ENCODE assay signal across 9 mouse cellular contexts in the genomic region with DNA sequence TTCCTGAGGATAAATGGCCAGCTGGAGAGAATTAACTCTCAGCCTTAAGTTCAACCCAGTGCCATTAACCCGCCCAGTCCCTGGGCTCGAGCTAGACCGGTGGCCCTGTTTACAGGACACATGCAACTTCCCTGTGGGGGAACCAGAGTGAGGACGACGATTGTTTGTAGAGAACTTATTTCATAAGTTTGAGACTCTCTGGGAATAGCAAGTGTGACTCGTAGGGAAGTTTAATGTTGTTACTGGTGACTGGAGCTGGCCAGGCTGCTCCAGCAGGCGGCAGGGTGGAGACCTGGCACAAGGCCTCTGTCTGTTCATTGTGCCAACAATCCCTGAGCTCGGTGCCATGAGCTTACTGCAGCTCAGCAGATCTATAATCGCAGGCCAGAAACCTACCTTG.
A peak's percentile ranks its signal among the peaks of the same experiment; 100 is the strongest.
DNase-seq lines count a peak whose midpoint lies in the region; ATAC-seq and TF ChIP-seq lines count a peak whose summit lies in the region.
"Had no signal": no experiment of that assay in that cellular context is flagged by ENCODE, and none has a peak within 500 bp of the region (broad histone marks: within the 10 kb centered on the region; RNA-seq: fewer than 3 reads in every experiment).

No protein-coding gene starts in this region.

- TF ChIP-seq POLR2A in cortical plate, adult 2 months (IDR thresholded peaks at IDR 0.05; ENCODE audit: extremely low read depth, insufficient read depth, low read length) = no peak

- H3K9me3 ChIP-seq in hindbrain, embryonic 11.5 days (ENCODE audit: control insufficient read depth, low read length) = no peaks in the 10 kb centered on the region
- no peaks in the 10 kb centered on the region for H3K9me3 ChIP-seq in hindbrain, embryonic 13.5 days
- H3K9me3 ChIP-seq in heart, postnatal 0 days (replicated peaks; ENCODE audit: control insufficient read depth, low read length) = no peaks in the 10 kb centered on the region
- no peaks in the 10 kb centered on the region for H3K9me3 ChIP-seq in lung, embryonic 14.5 days (ENCODE audit: low read depth, low read length)

- POLR2A ChIA-PET in Patski (lab: Charles Lee) = interaction anchor here (0.6 kb wide), 1 partner anchor 31 kb away, joined by 3 read pairs; no protein-coding TSS in a partner anchor

- 0 out of 2 replicates have a peak overlapping the region, but pooled peaks have one; percentile 7 for H3K27ac ChIP-seq in hindbrain, embryonic 11.5 days (ENCODE audit: low read depth, low read length)
- no peak overlapping the region for H3K27ac ChIP-seq in hindbrain, embryonic 13.5 days
- H3K27ac ChIP-seq in cortical plate, adult 2 months (ENCODE audit: insufficient read depth, low read length) = no peak overlapping the region
- peak overlapping the region; percentile 41; the same call in 1 of the 2 replicates for H3K27ac ChIP-seq in heart, postnatal 0 days (ENCODE audit: low read depth)
- peak overlapping the region; percentile 34; the same call in 1 of the 2 replicates for H3K27ac ChIP-seq in lung, embryonic 14.5 days (ENCODE audit: low read depth)
- H3K27ac ChIP-seq: liver, embryonic 14.5 days had no signal

- ATAC-seq in hindbrain, embryonic 11.5 days (ENCODE audit: low FRiP score) = no peak
- ATAC-seq in hindbrain, embryonic 13.5 days (ENCODE audit: low FRiP score) = no peak
- ATAC-seq in Patski = peak; percentile 78
- ATAC-seq in heart, postnatal 0 days (ENCODE audit: insufficient read depth, low read depth) = no peak
- ATAC-seq in lung, embryonic 14.5 days (ENCODE audit: insufficient read depth) = peak; percentile 22; the same call in 1 of the 2 replicates

- in situ Hi-C loops in Patski (cut with MboI; ENCODE audit: low pct_unique_long_range_greater_than_20kb) = no loop called here

- DNase-seq in hindbrain, embryonic 11.5 days (ENCODE audit: low spot score) = no peak
- DNase-seq in Patski (ENCODE audit: low read depth, low spot score) = peak; percentile 41
- DNase-seq in heart, postnatal 0 days (ENCODE audit: low spot score) = no peak
- DNase-seq in lung, embryonic 14.5 days = peak; percentile 64
- DNase-seq in thymus, postnatal 10 days (ENCODE audit: low spot score in 2 of 2) = no peak
- DNase-seq in embryo, embryonic 9.5 days (ENCODE audit: extremely low spot score) = no peak

- WGBS in hindbrain, embryonic 11.5 days = 73% methylated on average over 9 of the region's 9 CpGs
- WGBS in hindbrain, embryonic 13.5 days = 64% methylated on average over 9 of the region's 9 CpGs
- 50% methylated on average over 9 of the region's 9 CpGs for WGBS in heart, postnatal 0 days
- WGBS in lung, embryonic 14.5 days = 40% methylated on average over 9 of the region's 9 CpGs

- peak; percentile 66 for TF ChIP-seq CTCF in Patski (IDR thresholded peaks at IDR 0.05)
- TF ChIP-seq CTCF in cortical plate, adult 2 months (IDR thresholded peaks at IDR 0.05; ENCODE audit: extremely low read depth, insufficient read depth, low read length) = 0 out of 2 replicates have a peak, but pooled peaks have one; percentile 13
- TF ChIP-seq CTCF in heart, postnatal 0 days (IDR thresholded peaks at IDR 0.05; ENCODE audit: low read depth) = peak; percentile 51
- peak; percentile 63 for TF ChIP-seq CTCF in lung, embryonic 14.5 days (IDR thresholded peaks at IDR 0.05; ENCODE audit: low read depth)

- CTCF ChIA-PET in Patski (lab: Charles Lee) = interaction anchor here (1.0 to 1.9 kb wide), 6 partner anchors 9 to 117 kb away, joined by 3 to 5 read pairs (median 4); no protein-coding TSS in a partner anchor

- H3K4me2 ChIP-seq in hindbrain, embryonic 11.5 days (replicated peaks; ENCODE audit: low read depth, low read length) = no peak overlapping the region
- no peak overlapping the region for H3K4me2 ChIP-seq in hindbrain, embryonic 13.5 days
- no peak overlapping the region for H3K4me2 ChIP-seq in heart, postnatal 0 days (ENCODE audit: low read depth, low read length)
- no peak overlapping the region for H3K4me2 ChIP-seq in lung, embryonic 14.5 days

- H3K27me3 ChIP-seq in hindbrain, embryonic 11.5 days (ENCODE audit: control insufficient read depth, insufficient read depth, low read length) = no peaks in the 10 kb centered on the region; the same call in 1 of the 2 replicates
- H3K27me3 ChIP-seq in hindbrain, embryonic 13.5 days = 0 out of 2 replicates have a peak, but pooled peaks cover 3% of the 10 kb centered on the region
- no peaks in the 10 kb centered on the region for H3K27me3 ChIP-seq in Patski
- H3K27me3 ChIP-seq in heart, postnatal 0 days (ENCODE audit: control insufficient read depth, insufficient read depth, low read length) = no peaks in the 10 kb centered on the region
- H3K27me3 ChIP-seq in lung, embryonic 14.5 days (ENCODE audit: insufficient read depth, low read length) = no peaks in the 10 kb centered on the region

- no peak overlapping the region for H3K9ac ChIP-seq in hindbrain, embryonic 11.5 days (ENCODE audit: low read depth, low read length)
- no peak overlapping the region for H3K9ac ChIP-seq in hindbrain, embryonic 13.5 days
- no peak overlapping the region for H3K9ac ChIP-seq in heart, postnatal 0 days (replicated peaks; ENCODE audit: low read depth, low read length)
- no peak overlapping the region for H3K9ac ChIP-seq in lung, embryonic 14.5 days
- H3K9ac ChIP-seq: liver, embryonic 14.5 days had no signal

- TF ChIP-seq EP300 in heart, postnatal 0 days (IDR thresholded peaks at IDR 0.05; ENCODE audit: low read depth) = no peak

- H3K36me3 ChIP-seq in hindbrain, embryonic 11.5 days (ENCODE audit: control insufficient read depth, insufficient read depth, low read length) = no peaks in the 10 kb centered on the region
- no peaks in the 10 kb centered on the region for H3K36me3 ChIP-seq in hindbrain, embryonic 13.5 days
- H3K36me3 ChIP-seq in heart, postnatal 0 days (replicated peaks; ENCODE audit: control insufficient read depth, insufficient read depth, low read length) = no peaks in the 10 kb centered on the region
- H3K36me3 ChIP-seq in lung, embryonic 14.5 days (ENCODE audit: insufficient read depth) = no peaks in the 10 kb centered on the region

- H3K4me1 ChIP-seq in hindbrain, embryonic 11.5 days (replicated peaks; ENCODE audit: control insufficient read depth, insufficient read depth, low read length) = no peaks in the 10 kb centered on the region; the same call in 1 of the 2 replicates
- 0 out of 2 replicates have a peak, but pooled peaks cover 14% of the 10 kb centered on the region for H3K4me1 ChIP-seq in hindbrain, embryonic 13.5 days (replicated peaks)
- H3K4me1 ChIP-seq in cortical plate, adult 2 months (ENCODE audit: control insufficient read depth, insufficient read depth, low read length) = 0 out of 2 replicates have a peak, but pooled peaks cover 2% of the 10 kb centered on the region
- H3K4me1 ChIP-seq in heart, postnatal 0 days (ENCODE audit: control insufficient read depth, insufficient read depth) = peaks cover 19% of the 10 kb centered on the region; the same call in 1 of the 2 replicates
- peaks cover 9% of the 10 kb centered on the region; the same call in 1 of the 2 replicates for H3K4me1 ChIP-seq in lung, embryonic 14.5 days (ENCODE audit: insufficient read depth)

- no peak overlapping the region for H3K4me3 ChIP-seq in hindbrain, embryonic 11.5 days (ENCODE audit: low read depth, low read length)
- H3K4me3 ChIP-seq in hindbrain, embryonic 13.5 days = no peak overlapping the region
- H3K4me3 ChIP-seq in cortical plate, adult 2 months (ENCODE audit: insufficient read depth, low read length) = no peak overlapping the region
- no peak overlapping the region for H3K4me3 ChIP-seq in heart, postnatal 0 days (ENCODE audit: low read depth, low read length)
- H3K4me3 ChIP-seq in lung, embryonic 14.5 days (ENCODE audit: low read depth, low read length) = no peak overlapping the region

Comparison
In these comparisons a context has a peak if more than half of its experiments do, and no peak if none do; other contexts are left out.
1. H3K27ac ChIP-seq: peak in hindbrain, embryonic 11.5 days (single experiment), heart, postnatal 0 days (single experiment) and lung, embryonic 14.5 days (single experiment); none in hindbrain, embryonic 13.5 days (single experiment) and cortical plate, adult 2 months (single experiment).
2. ATAC-seq: peak in Patski (single experiment) and lung, embryonic 14.5 days (single experiment); none in hindbrain, embryonic 11.5 days (single experiment), hindbrain, embryonic 13.5 days (single experiment) and heart, postnatal 0 days (single experiment).
3. DNase-seq: peak in Patski (single experiment) and lung, embryonic 14.5 days (single experiment); none in hindbrain, embryonic 11.5 days (single experiment), heart, postnatal 0 days (single experiment), thymus, postnatal 10 days (0 of 2) and embryo, embryonic 9.5 days (single experiment).
4. CTCF ChIP-seq: peak in every context shown above with its lines; median percentile 66 in Patski; 63 in lung, embryonic 14.5 days; 51 in heart, postnatal 0 days; 13 in cortical plate, adult 2 months.